Mouse (Mus musculus) G1E (cell line): ENCODE data around the gene Srpk1. TPM values are rescaled to one million over a fixed set of nuclear protein-coding genes. Genes with fewer than 3 reads are reported as not detected.

Experiments
- ATAC-seq: 2 replicates; pipeline ENCODE4 v1.8.0; 2016; ENCODE audit warnings: mild to moderate bottlenecking; ENCODE audit not compliant: insufficient number of reproducible peaks, poor library complexity, low FRiP score, severe bottlenecking; ENCODE audit errors: extremely low read depth
- DNase-seq: peaks from one replicate; pipeline ENCODE4 v3.0.0; 2012; ENCODE audit warnings: low spot score
- H3K27me3 ChIP-seq: 2 replicates; pipeline ENCODE4 v1.6.1; 2012; ENCODE audit warnings: mild to moderate bottlenecking, low read length, inconsistent platforms; ENCODE audit not compliant: insufficient read depth
- H3K36me3 ChIP-seq: replicated peaks from 2 replicates; pipeline ENCODE3; 2012; ENCODE audit warnings: mild to moderate bottlenecking, inconsistent platforms
- H3K4me1 ChIP-seq: 2 replicates; pipeline ENCODE4 v1.6.1; 2012; ENCODE audit warnings: low read depth, low read length, inconsistent platforms, mixed read lengths; ENCODE audit not compliant: insufficient read depth
- H3K4me3 ChIP-seq: 2 replicates; pipeline ENCODE4 v1.5.1; 2012; ENCODE audit warnings: low read depth, mild to moderate bottlenecking, inconsistent platforms, low read length, moderate library complexity, mixed read lengths
- H3K9me3 ChIP-seq: replicated peaks from 2 replicates; pipeline ENCODE4 v1.6.1; 2012; ENCODE audit warnings: inconsistent platforms
- CTCF ChIP-seq: IDR thresholded peaks from 2 replicates; pipeline ENCODE4 v1.5.1; 2012; ENCODE audit warnings: low read depth, low read length, inconsistent platforms, mixed read lengths
- GATA1 ChIP-seq: IDR thresholded peaks from 2 replicates; pipeline ENCODE4 v1.6.1; 2012; ENCODE audit warnings: borderline replicate concordance, low read length, inconsistent platforms, mixed read lengths
- GATA2 ChIP-seq: IDR thresholded peaks from 2 replicates; pipeline ENCODE4 v1.6.1; 2012; ENCODE audit warnings: low read depth, low read length, inconsistent platforms, borderline replicate concordance
- POLR2AphosphoS5 ChIP-seq: IDR thresholded peaks from 2 replicates; pipeline ENCODE4 v1.6.1; 2012; ENCODE audit warnings: low read depth, low read length, inconsistent platforms; ENCODE audit not compliant: insufficient replicate concordance
- TAL1 ChIP-seq: conservative IDR thresholded peaks from 2 replicates; pipeline ENCODE4 v1.6.1; 2012; ENCODE audit warnings: low read depth, low read length, inconsistent platforms, mixed read lengths
- polyA plus RNA-seq: library from polyadenylated mRNA; stranded (reverse); fragments of >175 nt; gene quantifications from 2 replicates; pipeline ENCODE4 v1.2.3, GENCODE M21; 2012
- total RNA-seq, 2 experiments: library from RNA; stranded (forward) in 1 of 2; stranded (reverse) in 1 of 2; fragments of 200-1000 nt in 1 of 2; fragments of >200 nt in 1 of 2; fragmentation: Nextera tagmentation in 1 of 2; gene quantifications; 2 replicates each; pipeline ENCODE4 v1.2.3; 2014 to 2017

The Srpk1 gene
- total and polyA plus RNA-seq, 3 experiments, result 95.9 to 158 (median 112) TPM

DNA sequence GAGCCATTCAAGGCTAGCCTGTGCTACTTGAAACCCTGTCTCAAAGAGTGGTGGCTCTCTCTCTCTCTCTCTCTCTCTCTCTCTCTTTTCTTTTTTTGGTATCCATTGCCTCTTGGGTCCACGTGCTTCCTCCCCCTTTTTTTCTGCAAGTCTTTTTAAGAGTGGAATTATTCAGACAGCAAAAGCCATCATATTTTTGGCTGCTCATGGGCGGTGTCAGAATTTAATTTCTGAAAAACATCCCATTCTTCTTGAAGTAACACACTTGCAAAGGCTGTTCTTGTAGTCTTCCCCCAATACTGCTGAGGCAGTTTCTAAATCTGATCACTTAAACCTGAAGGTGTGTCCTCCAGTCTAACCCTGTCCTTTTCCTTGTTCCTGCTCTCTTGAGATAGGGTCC, 4.4 kb upstream of the Srpk1 start:
- Histone ChIP-seq H3K27me3 (peaks cover 24% of the 10 kb centered on the region), H3K4me3 (no peak overlapping the region), H3K9me3 (no peaks in the 10 kb centered on the region), H3K36me3 (no peaks in the 10 kb centered on the region), H3K4me1 (peaks cover 26% of the 10 kb centered on the region)
- TF ChIP-seq TAL1 (no peak), CTCF (no peak), GATA1 (no peak)
- DNase-seq (no peak), ATAC-seq (no peak)

DNA sequence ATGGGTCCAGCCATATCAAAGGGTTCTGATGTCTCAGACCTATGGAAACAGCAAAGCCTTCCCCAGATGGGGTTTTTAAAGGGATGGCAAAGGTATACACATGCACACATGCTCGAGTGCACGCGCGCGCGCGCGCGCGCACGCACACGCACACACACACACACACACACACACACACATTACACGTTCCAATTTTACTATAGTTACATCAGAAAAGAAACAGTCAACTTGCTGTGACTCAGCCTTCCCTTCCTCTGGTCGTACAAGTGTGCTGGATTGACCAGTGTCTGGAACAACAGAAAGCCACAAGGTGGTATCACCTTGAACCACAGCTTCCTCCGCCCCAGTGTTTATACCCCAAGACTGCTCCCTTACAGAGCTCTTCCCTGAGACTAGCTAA, 2.8 kb upstream of the Srpk1 start:
- no peak for ATAC-seq
- Histone ChIP-seq H3K27me3 (peaks cover 24% of the 10 kb centered on the region), H3K36me3 (peaks cover 13% of the 10 kb centered on the region), H3K4me3 (no peak overlapping the region), H3K4me1 (peaks cover 39% of the 10 kb centered on the region), H3K9me3 (no peaks in the 10 kb centered on the region)
- DNase-seq, result no peak
- no peak for TF ChIP-seq TAL1
- TF ChIP-seq GATA1, result no peak
- no peak for TF ChIP-seq GATA2
- TF ChIP-seq POLR2AphosphoS5, result no peak
- no peak for TF ChIP-seq CTCF

DNA sequence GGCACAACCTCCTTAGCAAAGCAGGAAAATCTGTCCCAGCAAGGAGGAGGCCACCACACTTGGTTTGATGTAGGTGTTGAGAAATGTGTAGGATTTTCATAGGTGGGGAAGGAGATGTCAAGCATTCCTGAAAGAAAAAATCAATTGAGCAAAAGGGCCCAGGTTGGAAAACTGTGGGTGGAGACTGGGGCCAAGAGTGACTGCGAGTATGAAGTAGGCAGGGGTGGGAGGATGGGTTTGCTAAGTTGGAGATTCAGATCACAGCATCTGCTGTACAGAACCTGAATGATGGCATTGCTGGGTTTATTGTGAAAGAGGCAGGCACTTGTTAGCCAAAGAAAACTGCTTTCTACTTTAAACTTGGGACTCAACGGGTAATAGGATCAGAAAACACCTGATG, 2.3 kb upstream of the Srpk1 start:
- Histone ChIP-seq H3K27me3 (peaks cover 24% of the 10 kb centered on the region), H3K4me1 (peaks cover 43% of the 10 kb centered on the region), H3K9me3 (no peaks in the 10 kb centered on the region), H3K36me3 (peaks cover 17% of the 10 kb centered on the region), H3K4me3 (no peak overlapping the region)
- TF ChIP-seq TAL1 (no peak), GATA1 (no peak), CTCF (no peak)
- DNase-seq (no peak), ATAC-seq (no peak)

DNA sequence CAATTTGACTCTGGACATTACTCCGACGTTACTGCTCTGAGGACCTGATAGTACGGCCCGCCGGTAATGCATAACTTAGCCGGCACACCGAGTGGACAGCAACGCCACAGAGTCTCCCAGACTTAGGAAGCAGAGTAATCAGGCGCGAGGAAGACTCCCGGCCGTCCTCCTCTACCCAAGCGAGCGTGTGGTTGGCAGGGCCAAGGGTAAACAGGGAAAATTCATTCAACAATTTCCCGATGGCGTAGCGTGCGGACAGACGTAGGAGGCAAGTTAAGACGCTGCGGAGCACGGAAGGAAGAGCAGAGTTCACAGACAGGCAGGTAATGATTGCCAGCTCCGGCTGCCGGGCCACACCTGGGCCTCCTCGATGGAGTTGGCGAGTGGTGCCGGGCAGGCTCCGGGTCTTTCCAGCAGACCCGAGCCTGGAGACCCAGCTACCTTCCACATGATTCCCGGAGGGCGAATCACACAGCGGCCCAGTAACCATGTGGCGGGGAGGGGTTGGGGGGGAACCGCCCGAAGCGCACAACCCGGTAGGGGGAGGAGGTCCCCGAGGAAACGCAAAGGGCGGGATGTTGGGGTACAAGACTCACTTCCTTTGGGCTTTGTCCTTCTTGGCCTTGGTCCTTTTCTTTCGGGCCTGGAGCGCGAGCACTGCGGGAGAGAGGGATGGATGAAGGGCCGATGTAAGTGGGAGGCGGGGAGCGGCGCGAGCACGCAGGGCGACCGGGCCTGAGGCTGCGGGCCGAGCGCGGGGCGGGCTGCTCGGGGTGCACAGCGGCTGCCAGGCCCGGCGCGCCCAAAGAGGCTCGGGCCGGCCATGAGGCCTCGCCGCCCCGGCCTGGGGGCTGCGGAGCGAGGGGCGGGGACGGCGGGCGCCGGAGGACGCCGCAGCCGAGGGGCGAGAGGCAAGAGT, 869 bp downstream of the Srpk1 start:
- H3K4me1 ChIP-seq, result peaks cover 58% of the 10 kb centered on the region
- H3K27me3 ChIP-seq, result peaks cover 5% of the 10 kb centered on the region
- H3K9me3 ChIP-seq, result no peaks in the 10 kb centered on the region
- ATAC-seq (no peak), DNase-seq (peak; percentile 82)
- H3K36me3 ChIP-seq, result peaks cover 44% of the 10 kb centered on the region
- H3K4me3 ChIP-seq, result peak overlapping the region; percentile 90
- no peak for TF ChIP-seq GATA1
- no peak for TF ChIP-seq POLR2AphosphoS5
- TF ChIP-seq GATA2, result no peak
- TF ChIP-seq CTCF, result no peak

GRCm38 (mm10) chr17:28618775-28619174, 3.7 kb downstream of the Srpk1 start:
- Histone ChIP-seq H3K36me3 (peaks cover 69% of the 10 kb centered on the region), H3K9me3 (no peaks in the 10 kb centered on the region), H3K4me3 (no peak overlapping the region; the same call in 1 of the 2 replicates), H3K27me3 (no peaks in the 10 kb centered on the region), H3K4me1 (peaks cover 70% of the 10 kb centered on the region)
- ATAC-seq (no peak), DNase-seq (no peak)
- TF ChIP-seq CTCF (no peak), GATA1 (no peak), POLR2AphosphoS5 (no peak), GATA2 (no peak), TAL1 (no peak)

DNA sequence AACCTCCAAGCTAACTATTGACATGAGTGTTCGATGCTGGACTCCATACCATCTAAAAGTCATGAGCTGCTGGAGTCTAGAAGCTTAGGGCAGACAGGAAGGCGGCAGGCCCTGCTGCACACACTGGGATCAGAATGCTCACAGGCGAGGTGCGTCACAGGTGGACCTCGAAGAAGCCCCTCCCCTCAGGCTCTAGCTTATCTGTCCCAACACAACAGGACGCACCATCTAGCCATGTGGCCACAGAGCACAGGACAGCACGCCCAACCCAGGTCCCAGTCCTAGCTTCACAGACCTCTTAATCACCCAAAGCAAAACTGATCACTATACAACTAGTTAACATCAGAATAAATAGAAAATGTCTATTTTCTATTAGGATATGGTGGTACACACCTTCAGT, 4.4 kb downstream of the Srpk1 start:
- Histone ChIP-seq H3K36me3 (peaks cover 72% of the 10 kb centered on the region), H3K4me1 (peaks cover 76% of the 10 kb centered on the region), H3K4me3 (peak overlapping the region; percentile 58; the same call in 1 of the 2 replicates), H3K27me3 (no peaks in the 10 kb centered on the region), H3K9me3 (no peaks in the 10 kb centered on the region)
- TF ChIP-seq GATA1 (no peak), TAL1 (no peak; the same call in 1 of the 2 replicates), POLR2AphosphoS5 (no peak), CTCF (no peak), GATA2 (no peak)
- DNase-seq, result peak; percentile 44
- ATAC-seq, result peak; percentile 50; the same call in 1 of the 2 replicates

DNA sequence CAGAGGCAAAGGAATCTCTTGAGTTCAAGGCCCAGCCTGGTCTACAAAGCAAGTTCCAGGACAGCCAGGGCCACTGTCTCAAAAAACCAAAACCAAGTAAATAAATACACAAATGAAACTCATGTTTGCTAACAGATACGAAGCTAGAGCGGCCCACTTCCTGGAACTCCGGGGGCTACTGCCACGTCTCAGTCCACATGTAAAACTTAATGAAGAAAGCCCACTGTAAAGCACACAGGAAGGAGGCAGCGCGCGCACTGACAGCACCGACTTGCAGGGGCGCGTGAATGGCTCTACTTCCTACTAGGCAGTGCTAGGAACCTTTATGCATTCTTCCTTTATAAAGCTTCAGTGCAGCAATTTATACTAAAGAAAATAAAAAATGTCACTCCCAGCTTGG, 4.9 kb downstream of the Srpk1 start:
- peak overlapping the region; percentile 58; the same call in 1 of the 2 replicates for H3K4me3 ChIP-seq
- H3K36me3 ChIP-seq, result peaks cover 74% of the 10 kb centered on the region
- ATAC-seq (no peak), DNase-seq (no peak)
- TF ChIP-seq TAL1, result no peak
- TF ChIP-seq CTCF, result no peak
- TF ChIP-seq POLR2AphosphoS5, result no peak
- TF ChIP-seq GATA1, result no peak
- TF ChIP-seq GATA2, result no peak
- H3K4me1 ChIP-seq, result peaks cover 79% of the 10 kb centered on the region
- no peaks in the 10 kb centered on the region for H3K9me3 ChIP-seq
- H3K27me3 ChIP-seq, result no peaks in the 10 kb centered on the region
